Mouse (Mus musculus): ENCODE measurements around the gene 3110082I17Rik.

Gene 3110082I17Rik

GRCm38 (mm10) chr5:139460384-139461067 lies at the start of gene 3110082I17Rik:
3110082I17Rik (minus strand) TSS chr5:139460527.
- peak; percentile 96 for DNase-seq (ENCODE audit: low read depth, low spot score)

- DNase-seq (ENCODE audit: low read depth, low spot score): no peak
Observed at GRCm38 (mm10) chr5:139506207-139506606, 45.9 kb upstream of the 3110082I17Rik start.

GRCm38 (mm10) chr5:139505073-139505606 lies 44.8 kb upstream of the 3110082I17Rik start:
- peak; percentile 67 for DNase-seq (ENCODE audit: low read depth, low spot score)

GRCm38 (mm10) chr5:139502281-139502680 lies 42.0 kb upstream of the 3110082I17Rik start:
- DNase-seq (ENCODE audit: low read depth, low spot score): peak; percentile 20

GRCm38 (mm10) chr5:139498791-139499190 lies 38.5 kb upstream of the 3110082I17Rik start:
- no peak for DNase-seq (ENCODE audit: low read depth, low spot score)

GRCm38 (mm10) chr5:139496939-139497338 lies 36.6 kb upstream of the 3110082I17Rik start:
- no peak for DNase-seq (ENCODE audit: low read depth, low spot score)

GRCm38 (mm10) chr5:139495019-139495669 lies 34.8 kb upstream of the 3110082I17Rik start:
- no peak for DNase-seq (ENCODE audit: low read depth, low spot score)

- no peak for DNase-seq (ENCODE audit: low read depth, low spot score)
Observed at GRCm38 (mm10) chr5:139493690-139494089, 33.4 kb upstream of the 3110082I17Rik start.

GRCm38 (mm10) chr5:139491348-139491747 lies 31.0 kb upstream of the 3110082I17Rik start:
- no peak for DNase-seq (ENCODE audit: low read depth, low spot score)

- DNase-seq (ENCODE audit: low read depth, low spot score): no peak
Observed at GRCm38 (mm10) chr5:139490131-139490530, 29.8 kb upstream of the 3110082I17Rik start.

GRCm38 (mm10) chr5:139484185-139484814 lies 24.0 kb upstream of the 3110082I17Rik start, which contains the start of gene Zfand2a:
Zfand2a (minus strand) TSS chr5:139484549.
- DNase-seq (ENCODE audit: low read depth, low spot score): peak; percentile 99

GRCm38 (mm10) chr5:139483171-139483848 lies 23.0 kb upstream of the 3110082I17Rik start:
- DNase-seq (ENCODE audit: low read depth, low spot score): no peak

GRCm38 (mm10) chr5:139480406-139480805 lies 20.1 kb upstream of the 3110082I17Rik start:
- no peak for DNase-seq (ENCODE audit: low read depth, low spot score)

GRCm38 (mm10) chr5:139479088-139479487 lies 18.8 kb upstream of the 3110082I17Rik start:
- DNase-seq (ENCODE audit: low read depth, low spot score): no peak

- no peak for DNase-seq (ENCODE audit: low read depth, low spot score)
Observed at GRCm38 (mm10) chr5:139474741-139475140, 14.4 kb upstream of the 3110082I17Rik start.

GRCm38 (mm10) chr5:139467998-139468397 lies 7.7 kb upstream of the 3110082I17Rik start:
- DNase-seq (ENCODE audit: low read depth, low spot score): no peak

- DNase-seq (ENCODE audit: low read depth, low spot score): no peak
Observed at GRCm38 (mm10) chr5:139466801-139467200, 6.5 kb upstream of the 3110082I17Rik start.

GRCm38 (mm10) chr5:139466373-139466772 lies 6.0 kb upstream of the 3110082I17Rik start:
- DNase-seq (ENCODE audit: low read depth, low spot score): no peak

- DNase-seq (ENCODE audit: low read depth, low spot score): no peak
Observed at GRCm38 (mm10) chr5:139464874-139465273, 4.5 kb upstream of the 3110082I17Rik start.

- DNase-seq (ENCODE audit: low read depth, low spot score): no peak
Observed at GRCm38 (mm10) chr5:139459938-139460337, 389 bp downstream of the 3110082I17Rik start.

- no peak for DNase-seq (ENCODE audit: low read depth, low spot score)
Observed at GRCm38 (mm10) chr5:139457241-139457640, 3.1 kb downstream of the 3110082I17Rik start.

GRCm38 (mm10) chr5:139455166-139455565 lies 5.2 kb downstream of the 3110082I17Rik start:
- no peak for DNase-seq (ENCODE audit: low read depth, low spot score)
